Mouse (Mus musculus): Measurements from ENCODE around the gene Gc.

Gene Gc

DNA sequence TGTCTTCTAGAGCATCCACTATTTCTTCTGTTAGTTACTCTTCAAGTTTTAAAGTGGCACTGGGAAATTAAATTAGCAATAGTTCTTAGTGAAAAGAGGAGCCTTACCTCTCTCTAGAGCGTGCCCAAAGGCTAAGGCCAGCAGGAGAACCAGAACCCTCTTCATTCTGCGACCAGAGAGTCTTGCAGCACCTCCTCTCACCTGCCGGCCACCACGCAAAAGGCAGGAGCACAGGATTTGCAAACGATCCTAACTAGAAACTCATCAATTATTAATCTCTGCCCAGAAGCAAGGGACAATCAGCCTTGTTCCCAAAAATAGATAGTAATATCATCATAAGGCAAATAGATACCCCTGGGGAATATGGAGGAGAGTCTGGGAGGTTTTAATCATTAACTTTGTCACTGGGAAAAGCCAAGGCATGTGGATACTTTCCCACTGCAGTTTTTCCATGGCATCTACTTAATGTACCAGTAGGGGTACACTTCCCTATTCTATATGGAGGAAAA lies at the start of gene Gc:
Gc (minus strand) TSS at position 345 of the 509 bp plus-strand sequence.
- DNase-seq (ENCODE audit: low read depth) = no peak

- no peak for DNase-seq (ENCODE audit: low read depth)
Observed at GRCm38 (mm10) chr5:89500182-89500581, 42.5 kb upstream of the Gc start.

- no peak for DNase-seq (ENCODE audit: low read depth)
Observed at GRCm38 (mm10) chr5:89492560-89492959, 34.9 kb upstream of the Gc start.

- DNase-seq (ENCODE audit: low read depth) = no peak
Observed at GRCm38 (mm10) chr5:89470483-89470882, 12.8 kb upstream of the Gc start.

DNA sequence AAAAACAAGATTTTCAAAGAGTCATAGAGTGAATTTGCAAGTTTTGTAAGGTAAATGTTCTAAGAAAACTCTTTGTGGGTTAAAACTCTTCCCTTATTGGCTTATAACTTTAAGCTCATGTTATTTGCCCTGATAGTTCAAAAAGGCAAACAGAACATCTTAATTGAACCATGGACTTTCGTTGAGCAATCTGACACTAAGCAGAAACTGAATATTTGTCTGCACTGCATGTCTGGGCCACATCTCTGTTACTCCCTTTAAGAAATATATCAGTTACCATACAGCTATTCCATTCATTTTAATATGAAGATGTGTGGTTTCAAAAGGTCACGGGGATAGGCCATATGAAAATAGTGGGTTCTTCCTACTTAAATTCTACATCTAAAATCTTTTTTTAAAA lies 10.2 kb upstream of the Gc start:
- DNase-seq (ENCODE audit: low read depth) = no peak

- no peak for DNase-seq (ENCODE audit: low read depth)
Observed at GRCm38 (mm10) chr5:89467045-89467444, 9.3 kb upstream of the Gc start.

- DNase-seq (ENCODE audit: low read depth) = no peak
Observed at GRCm38 (mm10) chr5:89466275-89466674, 8.6 kb upstream of the Gc start.

- DNase-seq (ENCODE audit: low read depth) = no peak
Observed at GRCm38 (mm10) chr5:89461817-89462216, 4.1 kb upstream of the Gc start.

GRCm38 (mm10) chr5:89459591-89459990 lies 1.9 kb upstream of the Gc start:
- no peak for DNase-seq (ENCODE audit: low read depth)

- DNase-seq (ENCODE audit: low read depth) = no peak
Observed at GRCm38 (mm10) chr5:89458987-89459386, 1.3 kb upstream of the Gc start.

DNA sequence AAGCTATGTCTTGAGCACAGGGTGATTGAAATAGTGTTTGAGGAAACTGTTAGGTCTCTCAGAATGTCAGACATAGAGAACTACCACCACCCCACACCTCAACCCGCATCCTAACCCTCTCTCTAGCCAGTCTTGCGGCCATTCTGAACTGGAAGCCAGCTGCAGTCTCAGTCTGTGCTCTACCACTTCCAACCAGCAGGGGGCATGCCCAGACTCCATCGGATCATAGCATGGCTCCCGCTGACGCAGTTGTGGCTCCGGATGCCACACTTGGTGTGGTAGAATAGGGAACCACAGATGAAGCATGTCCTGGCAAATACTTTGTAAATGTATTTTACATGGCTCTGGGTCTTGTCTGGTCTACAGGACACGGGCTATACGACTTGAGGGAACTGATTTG lies 2.2 kb downstream of the Gc start:
- DNase-seq (ENCODE audit: low read depth) = peak; percentile 1

GRCm38 (mm10) chr5:89450798-89451197 lies 6.9 kb downstream of the Gc start:
- no peak for DNase-seq (ENCODE audit: low read depth)

- no peak for DNase-seq (ENCODE audit: low read depth)
Observed at GRCm38 (mm10) chr5:89449325-89449724, 8.4 kb downstream of the Gc start.

DNA sequence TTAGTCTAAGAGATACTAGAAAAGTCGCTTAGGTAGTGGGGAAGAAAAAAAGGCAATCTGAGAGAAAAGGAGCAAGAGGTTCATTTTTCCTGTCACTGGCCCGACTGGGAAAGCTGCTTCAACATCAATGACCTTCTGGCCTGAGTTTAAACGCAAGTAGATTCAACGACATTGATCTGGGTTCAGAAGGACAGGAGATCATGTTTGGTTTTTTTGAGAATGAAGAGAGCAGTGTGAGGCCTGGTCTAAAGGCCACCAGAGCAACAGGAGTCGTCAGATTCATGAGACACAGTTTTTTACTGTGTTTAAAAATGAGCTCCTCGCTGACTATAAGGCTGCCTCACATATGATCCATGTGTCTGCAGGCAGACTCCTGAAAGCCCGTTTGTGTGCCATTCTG lies 9.7 kb downstream of the Gc start:
- DNase-seq (ENCODE audit: low read depth) = no peak

DNA sequence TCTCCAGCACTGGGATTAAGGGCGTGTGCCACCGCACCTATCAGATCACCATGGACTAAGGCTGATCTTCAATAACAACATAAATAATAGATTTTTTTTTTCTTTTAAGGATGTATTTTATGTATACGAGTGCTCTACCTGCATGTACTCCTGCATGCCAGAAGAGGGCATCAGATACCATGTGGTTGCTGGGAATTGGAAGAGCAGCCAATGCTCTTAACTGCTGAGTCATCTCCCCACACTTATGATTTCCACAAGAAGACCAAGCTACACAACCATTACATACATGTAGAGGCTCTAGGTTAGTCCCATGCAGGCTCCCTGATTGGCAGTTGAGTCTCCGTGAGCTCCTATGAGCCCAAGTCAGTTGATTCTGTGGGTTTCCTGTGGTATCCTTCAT lies 13.3 kb downstream of the Gc start:
- DNase-seq (ENCODE audit: low read depth) = no peak

DNA sequence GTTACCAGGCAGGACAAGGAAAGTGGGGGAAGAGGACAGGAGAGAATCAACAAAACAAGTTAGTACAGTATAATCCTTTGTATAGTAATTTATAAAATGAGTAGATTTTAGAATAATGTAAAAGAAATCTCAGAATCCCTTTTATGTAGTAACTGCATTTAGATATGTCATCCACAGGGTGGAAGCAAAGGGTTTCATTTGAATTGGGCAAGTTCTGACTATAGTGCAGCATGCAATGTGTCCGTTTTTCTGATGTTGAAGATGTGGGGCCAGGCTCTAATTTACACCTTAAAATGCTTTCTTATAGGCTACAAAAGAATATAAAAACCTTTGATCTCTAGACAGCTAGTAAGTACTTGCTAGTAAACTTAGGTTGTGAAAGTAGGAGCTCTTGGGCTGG lies 46.2 kb downstream of the Gc start:
- no peak for DNase-seq (ENCODE audit: low read depth)

DNA sequence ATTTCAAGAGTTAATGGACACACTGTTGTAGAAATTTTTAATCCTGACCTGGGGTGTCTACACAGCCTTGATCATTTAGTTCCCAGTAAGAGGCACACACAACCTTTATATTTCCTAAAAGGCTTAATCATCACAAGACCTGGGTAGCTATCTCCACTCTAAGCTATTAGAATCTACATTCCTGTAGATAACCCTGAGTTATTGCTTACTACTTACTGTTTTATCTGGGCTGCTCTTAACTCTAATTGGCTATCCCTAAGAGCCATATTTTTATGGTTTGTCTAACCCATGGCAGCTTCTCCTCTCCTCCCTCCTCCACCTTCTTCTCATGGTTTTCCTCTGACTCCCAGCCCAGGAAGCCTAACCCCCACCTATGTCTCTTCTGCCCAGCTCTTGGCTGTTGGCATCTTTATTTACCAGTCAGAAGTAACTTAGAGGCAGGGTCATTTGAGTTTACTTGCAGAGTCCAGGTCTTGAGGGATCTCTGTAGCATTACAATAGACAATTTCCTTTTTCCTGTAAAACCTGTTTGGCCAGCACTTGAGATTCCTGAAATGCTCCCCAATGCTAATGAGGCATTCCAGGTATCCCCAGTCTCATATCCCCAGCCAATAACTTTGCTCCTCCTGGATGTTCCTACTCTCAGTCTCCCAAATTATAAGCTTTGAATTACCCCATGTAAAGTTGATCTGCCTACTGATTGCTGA lies 50.2 kb downstream of the Gc start:
- no peak for DNase-seq (ENCODE audit: low read depth)

DNA sequence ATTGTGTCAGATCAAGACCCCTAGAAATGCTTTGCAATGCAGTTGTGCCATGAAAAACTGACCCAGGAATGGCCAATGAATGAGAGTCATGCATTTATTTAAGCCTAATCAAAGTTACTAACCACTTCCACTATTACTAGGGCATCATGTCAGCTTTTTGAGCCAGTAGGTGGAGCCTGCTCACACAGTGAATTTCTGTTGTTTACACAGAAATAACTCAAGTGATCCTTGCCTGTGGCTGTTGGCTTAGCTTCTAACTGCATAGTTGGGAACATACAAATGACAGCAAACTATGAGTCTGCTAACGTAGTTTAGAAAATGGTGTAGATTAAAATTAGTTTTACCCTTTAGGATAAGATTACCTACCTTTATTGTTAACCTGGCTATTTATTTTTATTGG lies 52.6 kb downstream of the Gc start:
- no peak for DNase-seq (ENCODE audit: low read depth)

GRCm38 (mm10) chr5:89390405-89390804 lies 67.3 kb downstream of the Gc start:
- DNase-seq (ENCODE audit: low read depth) = no peak

DNA sequence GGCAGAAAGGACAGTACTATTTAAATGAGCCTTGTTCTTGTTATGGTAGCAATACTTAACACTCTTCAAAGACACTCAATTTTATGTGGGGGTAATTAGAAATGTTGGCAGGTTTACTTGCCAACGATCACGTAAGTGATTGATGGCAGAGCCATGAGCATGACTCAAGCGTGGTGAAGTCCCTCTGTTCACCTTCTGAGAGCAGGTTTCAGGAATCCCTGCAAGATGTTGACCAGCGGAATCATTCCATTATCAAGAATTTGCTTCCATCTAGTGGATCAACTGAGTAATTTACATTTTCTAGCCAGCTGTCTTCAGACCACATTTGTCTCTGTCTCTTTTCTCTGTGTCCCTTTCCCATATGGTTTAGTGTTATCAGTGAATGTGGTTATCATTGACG lies 73.5 kb downstream of the Gc start:
- peak; percentile 1 for DNase-seq (ENCODE audit: low read depth)

DNA sequence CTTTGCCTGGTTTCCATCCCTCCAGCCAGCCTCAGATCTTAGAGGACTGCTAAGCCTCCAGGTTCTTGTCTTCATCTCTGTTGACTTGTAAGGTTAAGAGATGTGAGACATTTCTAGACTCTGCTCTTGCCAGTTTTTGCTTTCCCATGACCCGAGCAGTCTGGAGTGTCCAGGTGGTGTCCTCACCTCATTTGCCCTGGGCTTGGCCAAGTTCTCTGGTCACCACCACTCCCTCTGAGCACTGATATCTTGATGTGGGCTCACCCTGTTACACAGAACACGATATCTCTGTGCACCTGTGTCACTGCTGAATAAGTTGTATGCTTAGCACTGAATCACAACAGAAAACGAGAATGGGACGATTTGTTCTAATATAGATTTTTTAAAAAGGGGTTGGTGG lies 76.4 kb downstream of the Gc start:
- DNase-seq (ENCODE audit: low read depth) = no peak

DNA sequence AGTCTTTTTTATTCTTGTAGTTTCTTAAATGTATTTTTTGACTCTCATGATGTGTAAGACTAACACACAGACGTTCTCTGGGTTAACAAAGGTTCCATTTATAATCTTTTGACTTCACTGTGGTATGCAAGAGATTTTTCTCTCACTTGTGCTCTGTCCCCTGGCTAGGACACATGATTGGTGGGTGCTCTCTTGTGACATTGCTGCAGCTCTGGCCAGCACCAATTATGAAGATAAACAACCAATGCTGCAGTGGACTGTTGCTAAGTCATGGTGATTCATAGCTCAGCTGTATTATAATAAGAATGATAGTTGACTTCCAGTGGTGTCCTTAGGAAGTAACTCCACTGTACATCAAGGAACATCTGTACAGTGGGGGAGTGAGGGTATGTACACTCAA lies 87.6 kb downstream of the Gc start:
- no peak for DNase-seq (ENCODE audit: low read depth)

GRCm38 (mm10) chr5:89368045-89368743 lies 89.5 kb downstream of the Gc start:
- no peak for DNase-seq (ENCODE audit: low read depth)

All from induced T-regulatory cell, adult 2 months (primary cell).